Mouse (Mus musculus): ENCODE measurements at regions not wholly inside any gene's neighbourhood (a gene's known extent, or its start where the extent isn't known, plus 50 kb on each side); places are given as distances from the start of the nearest gene placed in this dataset.

DNA sequence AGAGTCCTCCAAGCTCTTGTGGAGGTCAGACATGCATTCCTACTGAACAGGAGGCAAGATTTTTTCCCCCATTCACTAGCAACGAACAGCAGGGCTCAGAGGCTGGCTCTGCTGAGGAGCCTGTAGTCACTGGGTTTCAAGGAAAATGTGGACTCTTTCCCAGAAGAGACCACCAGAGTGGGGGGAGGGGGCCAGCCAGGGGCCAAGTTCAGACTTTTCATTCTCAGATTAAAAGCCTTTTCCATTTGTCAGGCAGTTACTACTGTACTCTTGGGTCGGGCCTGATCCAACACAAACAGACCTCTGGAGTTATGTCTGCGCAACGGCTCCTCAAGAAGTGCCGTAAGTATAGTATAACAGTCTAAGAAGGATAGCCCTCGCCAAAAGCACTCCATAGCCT is 238.6 kb upstream of the Sox9 start:
- ATAC-seq (ENCODE audit: extremely low read depth, insufficient number of reproducible peaks, low FRiP score, low TSS enrichment), result no peak
- Histone ChIP-seq H3K36me3 (no peaks in the 10 kb centered on the region), H3K9me3 (no peaks in the 10 kb centered on the region), H3K9ac (no peak overlapping the region), H3K27ac (replicated peaks) (peak overlapping the region; percentile 48; the same call in 1 of the 2 replicates), H3K4me2 (no peak overlapping the region), H3K4me1 (no peaks in the 10 kb centered on the region), H3K27me3 (replicated peaks) (no peaks in the 10 kb centered on the region), H3K4me3 (no peak overlapping the region)
- WGBS, result 60% methylated on average over 6 of the region's 6 CpGs

DNA sequence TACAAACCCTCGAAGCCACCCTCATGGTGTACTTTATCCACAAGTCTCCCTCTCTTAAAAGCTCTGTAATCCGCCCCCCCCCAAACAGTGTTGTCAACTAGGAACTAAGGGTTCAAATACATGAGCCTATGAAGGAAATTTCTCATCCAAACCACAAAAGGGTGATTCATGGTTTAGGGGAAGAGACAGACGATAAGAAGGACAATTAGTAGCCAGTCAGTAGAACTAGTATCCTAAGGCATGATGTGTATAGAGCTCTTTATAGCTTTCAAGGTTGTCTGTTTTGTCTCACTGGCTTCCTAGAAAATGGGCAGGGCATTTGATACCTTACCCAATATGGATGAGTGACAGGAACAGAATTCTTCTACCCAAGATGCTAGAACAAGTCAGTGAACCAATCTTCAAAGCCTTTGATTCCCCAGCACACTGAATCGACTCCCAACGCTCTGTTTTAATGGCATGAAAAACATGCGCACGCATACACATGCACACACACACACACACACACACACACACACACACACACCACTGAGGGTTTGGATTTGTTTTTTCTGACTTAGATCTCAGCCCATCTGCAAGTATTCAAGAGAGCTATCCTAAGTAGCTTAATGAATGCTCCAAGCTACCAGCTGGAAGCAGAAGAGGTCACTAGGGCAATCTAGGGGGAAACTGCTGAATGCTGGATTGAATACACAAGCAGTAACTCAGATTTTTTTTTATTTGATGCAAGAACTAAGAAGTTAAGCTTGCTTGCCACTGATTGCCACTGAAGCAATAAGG is 236.6 kb upstream of the Sox9 start:
- no peaks in the 10 kb centered on the region for H3K36me3 ChIP-seq
- WGBS, result 75% methylated on average over 7 of the region's 7 CpGs
- no peak for ATAC-seq (ENCODE audit: extremely low read depth, insufficient number of reproducible peaks, low FRiP score, low TSS enrichment)

GRCm38 (mm10) chr11:112546162-112546561 is 235.9 kb upstream of the Sox9 start:
- Histone ChIP-seq H3K27me3 (replicated peaks) (no peaks in the 10 kb centered on the region), H3K27ac (replicated peaks) (no peak overlapping the region), H3K4me2 (no peak overlapping the region), H3K4me3 (no peak overlapping the region), H3K9ac (no peak overlapping the region), H3K36me3 (no peaks in the 10 kb centered on the region), H3K4me1 (no peaks in the 10 kb centered on the region), H3K9me3 (no peaks in the 10 kb centered on the region)
- 67% methylated on average over 5 of the region's 5 CpGs for WGBS
- ATAC-seq (ENCODE audit: extremely low read depth, insufficient number of reproducible peaks, low FRiP score, low TSS enrichment), result no peak

More for the DNA sequence above, 236.6 kb upstream of the Sox9 start:
- Histone ChIP-seq H3K9ac (no peak overlapping the region), H3K4me3 (no peak overlapping the region), H3K4me1 (no peaks in the 10 kb centered on the region), H3K27ac (replicated peaks) (no peak overlapping the region), H3K4me2 (no peak overlapping the region), H3K9me3 (no peaks in the 10 kb centered on the region), H3K27me3 (replicated peaks) (no peaks in the 10 kb centered on the region)

- Histone ChIP-seq H3K4me2 (no peak overlapping the region), H3K4me3 (no peak overlapping the region), H3K9me3 (no peaks in the 10 kb centered on the region), H3K36me3 (no peaks in the 10 kb centered on the region), H3K9ac (no peak overlapping the region), H3K4me1 (no peaks in the 10 kb centered on the region), H3K27me3 (replicated peaks) (no peaks in the 10 kb centered on the region), H3K27ac (replicated peaks) (no peak overlapping the region)
- no peak for ATAC-seq (ENCODE audit: extremely low read depth, insufficient number of reproducible peaks, low FRiP score, low TSS enrichment)
- WGBS, result 82% methylated on average over 6 of the region's 6 CpGs
These were observed 229.2 kb upstream of the Sox9 start for GRCm38 (mm10) chr11:112552838-112553237.

GRCm38 (mm10) chr11:112563027-112563426 is 219.0 kb upstream of the Sox9 start:
- ATAC-seq (ENCODE audit: extremely low read depth, insufficient number of reproducible peaks, low FRiP score, low TSS enrichment), result no peak
- no peak overlapping the region for H3K4me2 ChIP-seq
- no peak overlapping the region for H3K4me3 ChIP-seq
- no peaks in the 10 kb centered on the region for H3K36me3 ChIP-seq
- H3K4me1 ChIP-seq, result no peaks in the 10 kb centered on the region
- no peak overlapping the region for H3K9ac ChIP-seq
- no peak overlapping the region for H3K27ac ChIP-seq (replicated peaks)
- 83% methylated on average over 9 of the region's 9 CpGs for WGBS
- 0 out of 2 replicates have a peak, but pooled peaks cover 5% of the 10 kb centered on the region for H3K27me3 ChIP-seq (replicated peaks)
- H3K9me3 ChIP-seq, result peaks cover 13% of the 10 kb centered on the region

DNA sequence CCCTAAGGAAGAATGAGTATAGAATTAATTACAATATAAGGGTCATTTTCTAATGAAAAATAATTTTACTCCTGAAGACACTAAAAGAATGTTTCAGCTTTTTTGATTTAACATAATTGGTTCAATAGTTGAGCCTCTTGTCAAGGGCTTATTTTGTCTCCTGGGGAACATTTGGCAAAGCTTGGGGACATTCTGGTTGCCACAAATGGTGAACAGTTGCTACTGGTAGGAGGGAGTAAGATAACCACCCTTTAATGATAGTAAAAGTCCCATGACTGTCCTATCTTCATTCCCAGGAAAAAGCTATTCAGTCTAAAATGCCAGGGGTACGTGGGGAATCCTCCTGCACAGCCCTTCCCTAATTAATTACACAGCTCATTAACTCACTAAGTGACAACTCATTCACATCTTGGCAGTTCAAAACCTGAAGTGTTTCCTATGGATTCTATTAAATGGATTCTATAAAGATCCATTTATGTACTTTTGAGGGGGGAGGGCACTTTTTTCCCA is 217.3 kb upstream of the Sox9 start:
- no peaks in the 10 kb centered on the region for H3K4me1 ChIP-seq
- no peak overlapping the region for H3K4me3 ChIP-seq
- 0 out of 2 replicates have a peak, but pooled peaks cover 5% of the 10 kb centered on the region for H3K27me3 ChIP-seq (replicated peaks)
- H3K4me2 ChIP-seq, result no peak overlapping the region
- WGBS, result 42% methylated on average over 1 of the region's 1 CpGs
- H3K9me3 ChIP-seq, result peaks cover 3% of the 10 kb centered on the region; the same call in 1 of the 2 replicates
- no peaks in the 10 kb centered on the region for H3K36me3 ChIP-seq
- no peak overlapping the region for H3K27ac ChIP-seq (replicated peaks)
- ATAC-seq (ENCODE audit: extremely low read depth, insufficient number of reproducible peaks, low FRiP score, low TSS enrichment), result no peak
- no peak overlapping the region for H3K9ac ChIP-seq

DNA sequence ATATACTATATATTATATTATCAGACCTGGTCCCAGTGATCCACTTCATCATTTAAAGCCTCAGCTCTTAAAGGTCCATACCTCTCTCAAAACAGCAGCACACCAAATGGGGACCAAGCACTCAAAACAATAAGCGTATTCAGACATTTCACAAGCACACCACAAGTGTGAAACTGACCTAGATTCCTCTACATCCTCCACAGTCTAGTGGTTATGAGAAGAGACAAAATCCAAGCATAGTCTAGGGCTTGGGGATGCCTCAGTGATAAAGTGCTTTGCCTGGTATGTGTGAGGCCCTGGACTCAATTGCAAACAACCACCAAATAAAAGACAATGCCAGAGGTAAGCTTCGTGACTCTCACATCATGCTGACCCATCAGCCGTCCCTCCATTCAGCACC is 216.0 kb upstream of the Sox9 start:
- H3K36me3 ChIP-seq, result no peaks in the 10 kb centered on the region

GRCm38 (mm10) chr11:112587386-112587785 is 194.6 kb upstream of the Sox9 start:
- no peaks in the 10 kb centered on the region for H3K4me1 ChIP-seq
- H3K4me2 ChIP-seq, result no peak overlapping the region
- H3K36me3 ChIP-seq, result no peaks in the 10 kb centered on the region
- no peak overlapping the region for H3K4me3 ChIP-seq
- H3K27me3 ChIP-seq (replicated peaks), result no peaks in the 10 kb centered on the region
- H3K27ac ChIP-seq (replicated peaks), result no peak overlapping the region
- ATAC-seq (ENCODE audit: extremely low read depth, insufficient number of reproducible peaks, low FRiP score, low TSS enrichment), result no peak
- H3K9ac ChIP-seq, result no peak overlapping the region
- peaks cover 8% of the 10 kb centered on the region; the same call in 1 of the 2 replicates for H3K9me3 ChIP-seq

More for the DNA sequence above, 216.0 kb upstream of the Sox9 start:
- no peak overlapping the region for H3K4me3 ChIP-seq
- H3K4me1 ChIP-seq, result no peaks in the 10 kb centered on the region
- H3K9ac ChIP-seq, result no peak overlapping the region
- H3K9me3 ChIP-seq, result no peaks in the 10 kb centered on the region
- H3K27me3 ChIP-seq (replicated peaks), result 0 out of 2 replicates have a peak, but pooled peaks cover 5% of the 10 kb centered on the region
- no peak for ATAC-seq (ENCODE audit: extremely low read depth, insufficient number of reproducible peaks, low FRiP score, low TSS enrichment)
- no peak overlapping the region for H3K4me2 ChIP-seq
- 79% methylated on average over 3 of the region's 3 CpGs for WGBS
- H3K27ac ChIP-seq (replicated peaks), result no peak overlapping the region

GRCm38 (mm10) chr11:112588088-112588487 is 193.9 kb upstream of the Sox9 start:
- H3K4me2 ChIP-seq, result no peak overlapping the region
- no peaks in the 10 kb centered on the region for H3K4me1 ChIP-seq
- WGBS, result 57% methylated on average over 11 of the region's 11 CpGs
- no peaks in the 10 kb centered on the region for H3K36me3 ChIP-seq
- ATAC-seq (ENCODE audit: extremely low read depth, insufficient number of reproducible peaks, low FRiP score, low TSS enrichment), result no peak
- H3K27ac ChIP-seq (replicated peaks), result no peak overlapping the region
- H3K9me3 ChIP-seq, result peaks cover 8% of the 10 kb centered on the region; the same call in 1 of the 2 replicates
- H3K4me3 ChIP-seq, result no peak overlapping the region
- no peaks in the 10 kb centered on the region for H3K27me3 ChIP-seq (replicated peaks)
- H3K9ac ChIP-seq, result no peak overlapping the region

- Histone ChIP-seq H3K4me2 (no peak overlapping the region), H3K9ac (no peak overlapping the region), H3K4me1 (no peaks in the 10 kb centered on the region), H3K27me3 (replicated peaks) (no peaks in the 10 kb centered on the region; the same call in 1 of the 2 replicates), H3K36me3 (no peaks in the 10 kb centered on the region), H3K9me3 (peaks cover 8% of the 10 kb centered on the region; the same call in 1 of the 2 replicates), H3K4me3 (no peak overlapping the region), H3K27ac (replicated peaks) (no peak overlapping the region)
- 81% methylated on average over 7 of the region's 7 CpGs for WGBS
- ATAC-seq (ENCODE audit: extremely low read depth, insufficient number of reproducible peaks, low FRiP score, low TSS enrichment), result no peak
These were observed 191.8 kb upstream of the Sox9 start for GRCm38 (mm10) chr11:112590214-112590613.

- H3K9me3 ChIP-seq, result peaks cover 8% of the 10 kb centered on the region; the same call in 1 of the 2 replicates
- WGBS, result 52% methylated on average over 6 of the region's 6 CpGs
- ATAC-seq (ENCODE audit: extremely low read depth, insufficient number of reproducible peaks, low FRiP score, low TSS enrichment), result no peak
These were observed 189.5 kb upstream of the Sox9 start for GRCm38 (mm10) chr11:112592411-112593020.

More at GRCm38 (mm10) chr11:112592411-112593020, 189.5 kb upstream of the Sox9 start:
- no peaks in the 10 kb centered on the region for H3K36me3 ChIP-seq
- H3K27me3 ChIP-seq (replicated peaks), result no peaks in the 10 kb centered on the region; the same call in 1 of the 2 replicates
- no peak overlapping the region for H3K4me2 ChIP-seq
- H3K4me1 ChIP-seq, result no peaks in the 10 kb centered on the region
- no peak overlapping the region for H3K4me3 ChIP-seq
- no peak overlapping the region for H3K9ac ChIP-seq
- no peak overlapping the region for H3K27ac ChIP-seq (replicated peaks)
